Mouse (Mus musculus): ENCODE data around the gene Slc44a3. TPM values are rescaled to one million over a fixed set of nuclear protein-coding genes. Genes with fewer than 3 reads are reported as not detected.

Slc44a3 gene
- polyA plus RNA-seq, 1 experiment from 2014 or later = 0.59 TPM

- Histone ChIP-seq H3K27me3 (replicated peaks; ENCODE audit: control insufficient read depth, insufficient read depth, low read length) (no peaks in the 10 kb centered on the region), H3K36me3 (ENCODE audit: control insufficient read depth, insufficient read depth, low read length) (no peaks in the 10 kb centered on the region), H3K27ac (ENCODE audit: low read depth, low read length) (no peak overlapping the region; the same call in 1 of the 2 replicates), H3K9ac (ENCODE audit: low read depth, low read length) (peak overlapping the region; percentile 35), H3K4me2 (ENCODE audit: low read length) (peak overlapping the region; percentile 92), H3K4me1 (ENCODE audit: control insufficient read depth, insufficient read depth, low read depth, low read length) (peaks cover 37% of the 10 kb centered on the region), H3K4me3 (ENCODE audit: low read length) (peak overlapping the region; percentile 54), H3K9me3 (ENCODE audit: control insufficient read depth, low read length) (no peaks in the 10 kb centered on the region)
- no peak for ATAC-seq
- 17% methylated on average over 3 of the region's 3 CpGs for WGBS
These were observed 102.7 kb downstream of the Slc44a3 start for GRCm38 (mm10) chr3:121429469-121429868.

DNA sequence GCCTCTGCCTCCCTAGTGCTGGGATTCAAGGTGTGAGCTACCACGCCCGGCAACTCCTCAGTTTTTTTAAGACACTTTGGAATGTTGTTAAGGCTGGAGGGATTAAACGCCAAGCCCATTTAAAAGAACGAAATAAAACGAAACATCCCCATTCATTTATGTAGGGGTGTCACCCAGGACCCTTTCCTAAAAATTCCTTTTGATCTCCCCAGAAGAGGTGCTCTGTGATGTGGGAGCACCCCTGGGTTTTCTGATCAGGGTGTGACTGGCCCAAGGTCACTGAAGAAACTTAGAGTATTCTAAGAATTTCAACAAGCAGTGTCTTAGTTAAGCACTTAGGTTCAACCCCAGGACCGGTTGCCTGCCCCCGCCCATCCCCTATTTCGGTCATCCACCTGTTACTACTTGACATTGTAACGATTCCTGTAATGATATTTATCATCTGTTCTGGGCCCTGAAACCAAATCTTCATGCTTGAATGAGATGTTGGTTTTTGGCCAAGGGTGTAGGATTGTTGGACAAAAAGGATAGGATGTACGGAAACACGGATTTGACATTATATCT, 103.4 kb downstream of the Slc44a3 start:
- H3K9me3 ChIP-seq (ENCODE audit: control insufficient read depth, low read length) = no peaks in the 10 kb centered on the region
- H3K4me1 ChIP-seq (ENCODE audit: control insufficient read depth, insufficient read depth, low read depth, low read length) = peaks cover 32% of the 10 kb centered on the region
- peak overlapping the region; percentile 54 for H3K4me3 ChIP-seq (ENCODE audit: low read length)
- WGBS = 43% methylated on average over 11 of the region's 11 CpGs
- H3K9ac ChIP-seq (ENCODE audit: low read depth, low read length) = 0 out of 2 replicates have a peak overlapping the region, but pooled peaks have one; percentile 2
- peak overlapping the region; percentile 92 for H3K4me2 ChIP-seq (ENCODE audit: low read length)
- peak overlapping the region; percentile 44 for H3K27ac ChIP-seq (ENCODE audit: low read depth, low read length)
- ATAC-seq = no peak
- H3K36me3 ChIP-seq (ENCODE audit: control insufficient read depth, insufficient read depth, low read length) = no peaks in the 10 kb centered on the region
- H3K27me3 ChIP-seq (replicated peaks; ENCODE audit: control insufficient read depth, insufficient read depth, low read length) = no peaks in the 10 kb centered on the region

GRCm38 (mm10) chr3:121428230-121428629, 104.0 kb downstream of the Slc44a3 start:
- WGBS = 7% methylated on average over 8 of the region's 8 CpGs
- Histone ChIP-seq H3K4me2 (ENCODE audit: low read length) (peak overlapping the region; percentile 92), H3K9ac (ENCODE audit: low read depth, low read length) (peak overlapping the region; percentile 46; the same call in 1 of the 2 replicates), H3K36me3 (ENCODE audit: control insufficient read depth, insufficient read depth, low read length) (no peaks in the 10 kb centered on the region), H3K4me1 (ENCODE audit: control insufficient read depth, insufficient read depth, low read depth, low read length) (peaks cover 30% of the 10 kb centered on the region), H3K27me3 (replicated peaks; ENCODE audit: control insufficient read depth, insufficient read depth, low read length) (no peaks in the 10 kb centered on the region), H3K27ac (ENCODE audit: low read depth, low read length) (peak overlapping the region; percentile 88), H3K4me3 (ENCODE audit: low read length) (peak overlapping the region; percentile 54), H3K9me3 (ENCODE audit: control insufficient read depth, low read length) (no peaks in the 10 kb centered on the region)
- ATAC-seq = no peak

- Histone ChIP-seq H3K27me3 (replicated peaks; ENCODE audit: control insufficient read depth, insufficient read depth, low read length) (no peaks in the 10 kb centered on the region), H3K9me3 (ENCODE audit: control insufficient read depth, low read length) (no peaks in the 10 kb centered on the region), H3K4me3 (ENCODE audit: low read length) (peak overlapping the region; percentile 54), H3K4me1 (ENCODE audit: control insufficient read depth, insufficient read depth, low read depth, low read length) (peaks cover 30% of the 10 kb centered on the region), H3K4me2 (ENCODE audit: low read length) (peak overlapping the region; percentile 92), H3K36me3 (ENCODE audit: control insufficient read depth, insufficient read depth, low read length) (no peaks in the 10 kb centered on the region), H3K9ac (ENCODE audit: low read depth, low read length) (peak overlapping the region; percentile 68), H3K27ac (ENCODE audit: low read depth, low read length) (peak overlapping the region; percentile 88)
- peak; percentile 71 for ATAC-seq
- under 1% methylated on average over 13 of the region's 13 CpGs for WGBS
These were observed 104.7 kb downstream of the Slc44a3 start for GRCm38 (mm10) chr3:121427520-121427908.

DNA sequence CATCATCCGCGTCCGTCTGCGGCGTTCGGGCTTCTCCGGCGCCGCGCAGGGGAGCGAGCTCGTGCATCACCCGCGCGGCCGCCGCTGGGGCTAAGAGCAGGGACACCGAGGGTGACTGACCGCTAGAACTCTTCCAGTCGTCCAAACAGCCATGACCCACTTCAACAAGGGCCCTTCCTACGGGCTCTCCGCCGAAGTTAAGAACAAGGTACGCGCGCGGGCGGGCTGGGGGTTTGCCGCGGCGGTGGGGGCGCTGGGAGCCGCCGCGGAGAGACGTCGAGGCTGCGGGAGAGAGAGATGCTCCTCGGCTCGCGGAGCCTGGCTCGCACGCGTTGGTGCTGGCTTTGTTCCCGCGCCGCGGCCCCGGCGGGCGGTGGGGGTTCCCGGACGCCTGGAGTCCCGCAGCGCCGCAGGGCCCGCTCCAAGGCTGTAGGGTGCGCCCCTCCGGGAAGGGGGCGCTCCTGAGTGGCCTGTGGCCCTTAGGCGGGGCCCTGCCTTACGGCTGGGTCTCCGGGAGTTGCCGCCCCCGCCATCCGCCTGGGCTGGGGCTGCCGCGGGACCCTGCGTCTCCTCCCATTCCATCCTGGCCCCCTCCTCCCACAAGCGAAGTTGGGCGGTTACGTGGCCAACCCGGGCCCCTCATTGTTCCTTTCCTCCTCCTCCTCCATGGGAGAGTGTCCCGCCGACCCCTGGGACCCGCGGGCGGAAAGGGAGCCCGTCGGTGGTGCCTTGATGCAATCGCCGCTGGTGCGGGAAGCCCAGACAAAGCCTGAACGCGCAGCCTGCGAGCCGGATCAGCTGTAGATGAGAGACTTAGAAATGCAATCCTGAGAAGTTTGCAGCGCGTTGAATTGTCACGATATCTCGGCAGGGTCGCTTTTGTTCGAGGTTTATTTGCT, 105.3 kb downstream of the Slc44a3 start:
- ATAC-seq = peak; percentile 68
- Histone ChIP-seq H3K4me3 (ENCODE audit: low read length) (peak overlapping the region; percentile 54), H3K4me2 (ENCODE audit: low read length) (peak overlapping the region; percentile 92), H3K4me1 (ENCODE audit: control insufficient read depth, insufficient read depth, low read depth, low read length) (peaks cover 25% of the 10 kb centered on the region), H3K27me3 (replicated peaks; ENCODE audit: control insufficient read depth, insufficient read depth, low read length) (no peaks in the 10 kb centered on the region), H3K9me3 (ENCODE audit: control insufficient read depth, low read length) (no peaks in the 10 kb centered on the region), H3K9ac (ENCODE audit: low read depth, low read length) (peak overlapping the region; percentile 68), H3K36me3 (ENCODE audit: control insufficient read depth, insufficient read depth, low read length) (no peaks in the 10 kb centered on the region), H3K27ac (ENCODE audit: low read depth, low read length) (peak overlapping the region; percentile 88)
- WGBS = under 1% methylated on average over 78 of the region's 93 CpGs

- peak within 1 kb of the TSS; percentile 92 for H3K4me2 ChIP-seq (ENCODE audit: low read length)
- peak within 1 kb of the TSS; percentile 88 for H3K27ac ChIP-seq (ENCODE audit: low read depth, low read length)
- peak; percentile 91 for ATAC-seq
- 2% methylated on average over 51 of the region's 66 CpGs for WGBS
- H3K4me3 ChIP-seq (ENCODE audit: low read length) = peak within 1 kb of the TSS; percentile 54
- peaks cover 25% of the 10 kb centered on the region for H3K4me1 ChIP-seq (ENCODE audit: control insufficient read depth, insufficient read depth, low read depth, low read length)
- H3K9ac ChIP-seq (ENCODE audit: low read depth, low read length) = peak within 1 kb of the TSS; percentile 68
- no peaks in the 10 kb centered on the region for H3K36me3 ChIP-seq (ENCODE audit: control insufficient read depth, insufficient read depth, low read length)
- no peaks in the 10 kb centered on the region for H3K27me3 ChIP-seq (replicated peaks; ENCODE audit: control insufficient read depth, insufficient read depth, low read length)
- H3K9me3 ChIP-seq (ENCODE audit: control insufficient read depth, low read length) = no peaks in the 10 kb centered on the region
These were observed 106.2 kb downstream of the Slc44a3 start, which contains the start of gene Cnn3 for GRCm38 (mm10) chr3:121425861-121426620. Cnn3 (plus strand) TSS chr3:121426497.

- Histone ChIP-seq H3K4me3 (ENCODE audit: low read length) (no peak overlapping the region), H3K9ac (ENCODE audit: low read depth, low read length) (no peak overlapping the region), H3K4me2 (ENCODE audit: low read length) (no peak overlapping the region), H3K9me3 (ENCODE audit: control insufficient read depth, low read length) (no peaks in the 10 kb centered on the region), H3K4me1 (ENCODE audit: control insufficient read depth, insufficient read depth, low read depth, low read length) (peaks cover 2% of the 10 kb centered on the region; the same call in 1 of the 2 replicates), H3K27me3 (replicated peaks; ENCODE audit: control insufficient read depth, insufficient read depth, low read length) (no peaks in the 10 kb centered on the region), H3K36me3 (ENCODE audit: control insufficient read depth, insufficient read depth, low read length) (no peaks in the 10 kb centered on the region), H3K27ac (ENCODE audit: low read depth, low read length) (no peak overlapping the region)
- no peak for ATAC-seq
- 87% methylated on average over 8 of the region's 8 CpGs for WGBS
These were observed 109.8 kb downstream of the Slc44a3 start for GRCm38 (mm10) chr3:121422405-121422804.

- 82% methylated on average over 9 of the region's 9 CpGs for WGBS
- H3K4me1 ChIP-seq (ENCODE audit: control insufficient read depth, insufficient read depth, low read depth, low read length) = no peaks in the 10 kb centered on the region
- ATAC-seq = no peak
These were observed 113.3 kb downstream of the Slc44a3 start for GRCm38 (mm10) chr3:121418850-121419435.

More at GRCm38 (mm10) chr3:121418850-121419435, 113.3 kb downstream of the Slc44a3 start:
- no peaks in the 10 kb centered on the region for H3K27me3 ChIP-seq (replicated peaks; ENCODE audit: control insufficient read depth, insufficient read depth, low read length)
- no peaks in the 10 kb centered on the region for H3K36me3 ChIP-seq (ENCODE audit: control insufficient read depth, insufficient read depth, low read length)
- H3K9me3 ChIP-seq (ENCODE audit: control insufficient read depth, low read length) = no peaks in the 10 kb centered on the region
- H3K4me3 ChIP-seq (ENCODE audit: low read length) = no peak overlapping the region
- H3K27ac ChIP-seq (ENCODE audit: low read depth, low read length) = no peak overlapping the region
- no peak overlapping the region for H3K4me2 ChIP-seq (ENCODE audit: low read length)
- no peak overlapping the region for H3K9ac ChIP-seq (ENCODE audit: low read depth, low read length)
